Mouse (Mus musculus): ENCODE measurements at regions not wholly inside any gene's neighbourhood (a gene's known extent, or its start where the extent isn't known, plus 50 kb on each side); places are given as distances from the start of the nearest gene placed in this dataset.
"Not testable (repeated sequence)": the region's sequence is repeated elsewhere in the genome, so short reads cannot be mapped to it uniquely, and the experiment has no call there.

GRCm38 (mm10) chr16:31551416-31552151, 111.7 kb upstream of the Dlg1 start:
- intact Hi-C loops (cut with DNase I), result no loop called here
- no peak for DNase-seq (ENCODE audit: low spot score)

- no peak for DNase-seq (ENCODE audit: low spot score)
- intact Hi-C loops (cut with DNase I), result no loop called here
Observed at GRCm38 (mm10) chr16:31553361-31554146, 109.7 kb upstream of the Dlg1 start.

- no peak for DNase-seq (ENCODE audit: low spot score)
- intact Hi-C loops (cut with DNase I), result no loop called here
Observed at GRCm38 (mm10) chr16:31560426-31560825, 102.8 kb upstream of the Dlg1 start.

GRCm38 (mm10) chr16:31564926-31565325, 98.3 kb upstream of the Dlg1 start:
- intact Hi-C loops (cut with DNase I), result no loop called here
- no peak for DNase-seq (ENCODE audit: low spot score)

- DNase-seq (ENCODE audit: low spot score), result no peak
- intact Hi-C loops (cut with DNase I), result no loop called here
Observed at GRCm38 (mm10) chr16:31568316-31568715, 94.9 kb upstream of the Dlg1 start.

DNA sequence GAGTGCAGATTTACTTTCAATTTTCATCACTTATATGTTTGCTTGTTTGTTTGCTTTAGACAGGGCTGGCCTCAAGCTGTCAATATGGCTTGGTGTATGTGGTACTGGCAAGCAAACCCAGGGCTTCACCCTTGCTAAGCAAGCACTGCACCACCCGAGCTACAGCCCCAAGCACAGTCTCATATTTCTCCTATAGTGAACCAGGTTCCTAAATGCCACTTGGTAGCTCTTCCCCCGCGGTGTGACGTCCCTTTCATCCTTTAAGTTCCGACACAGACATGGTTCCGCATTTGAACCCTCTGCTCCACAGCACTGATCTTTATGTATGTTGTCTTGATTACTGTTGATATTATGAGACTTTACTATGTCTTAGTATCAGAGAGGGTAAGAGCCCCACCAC, 93.4 kb upstream of the Dlg1 start:
- DNase-seq (ENCODE audit: low spot score), result no peak
- intact Hi-C loops (cut with DNase I), result no loop called here

DNA sequence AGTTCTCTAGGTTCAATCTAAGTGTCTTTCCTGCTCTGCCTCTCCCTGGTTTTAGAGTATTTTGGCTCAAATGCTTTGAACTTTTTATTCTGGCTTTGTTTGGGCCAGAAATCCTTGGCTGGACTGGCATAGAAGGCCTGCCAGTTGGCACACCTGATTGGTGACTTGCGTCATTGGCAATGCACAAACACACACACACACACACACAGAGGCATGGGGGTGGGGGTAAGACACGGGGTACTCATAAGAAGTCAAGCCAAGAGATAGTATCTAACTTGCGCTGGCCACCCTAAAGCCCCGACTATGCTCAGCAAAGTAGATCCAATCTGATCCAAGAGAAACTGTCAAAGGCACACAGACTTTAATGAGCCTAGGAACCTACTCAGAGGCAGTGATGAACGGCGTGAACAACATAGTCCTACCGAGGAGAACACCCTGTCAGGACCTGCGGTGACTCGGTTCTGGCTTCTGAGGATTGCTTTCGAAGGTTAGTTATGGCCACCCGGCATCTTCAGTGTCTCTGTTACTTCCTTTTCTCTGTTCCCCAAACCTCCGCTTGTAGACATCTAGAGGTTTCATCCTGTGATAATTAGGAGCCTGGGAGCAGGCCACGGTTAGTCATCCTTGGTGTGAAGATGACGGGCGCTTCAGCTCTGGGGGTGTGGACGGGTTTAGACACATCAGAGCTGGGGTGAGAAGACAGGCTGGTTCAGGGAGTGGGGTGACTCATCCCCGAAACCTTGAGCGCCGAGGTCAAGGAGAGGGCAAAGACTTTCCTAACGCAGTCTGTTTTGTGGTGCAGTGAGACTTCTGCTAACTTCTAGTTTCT, 92.7 kb upstream of the Dlg1 start:
- DNase-seq (ENCODE audit: low spot score), result no peak
- intact Hi-C loops (cut with DNase I), result no loop called here

DNA sequence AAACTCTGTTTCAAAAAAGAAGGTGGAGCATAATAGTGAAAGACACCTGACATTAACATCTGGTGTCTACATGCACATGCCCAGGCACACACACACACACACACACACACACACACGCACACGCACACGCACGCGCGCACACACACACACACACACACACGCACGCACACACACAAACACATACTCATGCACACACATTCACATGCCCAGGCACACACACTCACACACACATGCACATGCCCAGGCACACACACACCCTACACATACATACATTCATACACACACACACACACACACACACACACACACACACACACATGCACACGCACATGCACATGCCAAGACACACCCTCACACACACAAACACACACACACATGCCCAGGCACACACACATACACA, 89.4 kb upstream of the Dlg1 start:
- intact Hi-C loops (cut with DNase I), result not testable (repeated sequence)

DNA sequence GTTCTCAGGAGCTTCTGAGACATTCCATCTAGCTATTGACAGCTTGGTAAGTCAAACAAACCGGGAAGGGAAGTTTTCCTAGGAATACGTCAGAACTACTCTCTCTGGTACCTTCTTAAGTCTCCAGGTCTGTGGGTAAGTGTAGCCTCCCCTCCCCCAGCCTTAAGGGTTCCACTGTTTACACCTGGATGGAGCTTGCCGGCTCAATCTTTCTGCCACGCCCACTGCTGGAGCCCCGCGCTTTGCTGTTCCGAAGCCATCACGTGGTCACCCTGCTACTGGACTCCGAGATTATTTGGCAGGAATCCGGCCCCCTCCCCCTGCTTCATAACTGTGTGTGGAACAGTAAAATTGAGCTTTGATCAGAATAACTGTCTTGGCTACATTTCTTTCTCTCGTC, 87.6 kb upstream of the Dlg1 start:
- DNase-seq (ENCODE audit: low spot score); intact Hi-C loops (cut with DNase I): not testable (repeated sequence)

More for the DNA sequence above, 89.4 kb upstream of the Dlg1 start:
- DNase-seq (ENCODE audit: low spot score), result not testable (repeated sequence)

DNA sequence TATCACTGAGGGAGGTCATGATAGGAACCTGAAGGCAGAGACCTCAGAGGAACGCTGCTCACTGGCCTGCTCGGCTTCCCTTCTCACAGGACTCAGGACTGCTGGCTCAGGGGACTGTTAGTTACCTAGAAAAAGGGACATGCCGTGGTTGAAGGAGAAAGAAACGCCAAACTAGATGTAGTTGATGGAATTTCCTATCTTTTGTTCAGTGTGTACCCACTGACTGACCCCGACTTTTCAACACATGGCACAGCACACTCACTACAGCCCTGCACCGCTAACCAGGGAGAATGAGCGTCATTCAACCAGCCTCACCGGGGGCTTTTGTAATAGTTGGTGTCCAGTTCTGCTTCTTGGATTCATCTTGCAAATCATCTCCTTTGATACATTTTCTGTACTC, 86.8 kb upstream of the Dlg1 start:
- no peak for DNase-seq (ENCODE audit: low spot score)
- intact Hi-C loops (cut with DNase I), result no loop called here

DNA sequence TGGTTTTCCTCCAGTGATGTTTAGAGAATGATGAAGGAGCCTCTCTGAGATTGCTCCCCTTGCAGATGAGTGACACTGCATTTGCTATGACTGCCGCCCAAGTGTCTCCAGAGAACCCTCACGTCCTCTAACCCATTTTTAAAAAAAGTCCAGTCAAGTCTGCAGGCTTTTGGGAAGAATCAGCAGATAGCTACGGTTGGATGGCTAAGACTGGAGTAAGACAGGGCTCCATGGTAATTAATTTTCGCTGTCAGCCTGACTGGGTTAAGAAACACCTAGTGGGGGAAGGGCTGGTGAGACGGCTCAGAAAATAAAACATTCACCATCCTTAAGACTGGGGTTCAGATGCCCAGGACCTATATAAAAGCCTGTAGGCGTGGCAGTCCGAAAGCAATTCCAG, 85.9 kb upstream of the Dlg1 start:
- intact Hi-C loops (cut with DNase I), result no loop called here
- DNase-seq (ENCODE audit: low spot score), result no peak

DNA sequence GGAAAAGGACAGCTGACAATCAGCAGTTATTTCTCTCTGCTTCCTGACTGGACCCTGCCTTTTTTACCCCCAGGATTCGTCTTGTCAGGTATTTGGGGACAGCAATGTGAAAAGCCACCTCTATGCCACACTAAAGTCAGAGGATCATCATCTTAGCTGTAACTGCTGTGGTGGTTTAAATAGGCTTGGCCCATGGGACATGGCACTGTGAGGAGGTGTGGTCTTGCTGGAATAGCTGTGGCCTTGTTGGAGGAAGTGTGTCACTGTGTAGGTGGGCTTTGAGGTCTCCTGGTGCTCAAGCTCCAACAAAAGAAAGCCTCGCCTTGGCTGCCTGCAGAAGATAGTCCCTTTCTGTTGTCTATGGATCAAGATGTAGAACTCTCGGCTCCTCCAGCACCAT, 83.9 kb upstream of the Dlg1 start:
- no peak for DNase-seq (ENCODE audit: low spot score)
- intact Hi-C loops (cut with DNase I), result no loop called here

GRCm38 (mm10) chr16:31580779-31581178, 82.5 kb upstream of the Dlg1 start:
- no peak for DNase-seq (ENCODE audit: low spot score)

GRCm38 (mm10) chr16:31582885-31583284, 80.4 kb upstream of the Dlg1 start:
- intact Hi-C loops (cut with DNase I), result no loop called here
- DNase-seq (ENCODE audit: low spot score), result no peak

More at GRCm38 (mm10) chr16:31580779-31581178, 82.5 kb upstream of the Dlg1 start:
- intact Hi-C loops (cut with DNase I), result no loop called here

DNA sequence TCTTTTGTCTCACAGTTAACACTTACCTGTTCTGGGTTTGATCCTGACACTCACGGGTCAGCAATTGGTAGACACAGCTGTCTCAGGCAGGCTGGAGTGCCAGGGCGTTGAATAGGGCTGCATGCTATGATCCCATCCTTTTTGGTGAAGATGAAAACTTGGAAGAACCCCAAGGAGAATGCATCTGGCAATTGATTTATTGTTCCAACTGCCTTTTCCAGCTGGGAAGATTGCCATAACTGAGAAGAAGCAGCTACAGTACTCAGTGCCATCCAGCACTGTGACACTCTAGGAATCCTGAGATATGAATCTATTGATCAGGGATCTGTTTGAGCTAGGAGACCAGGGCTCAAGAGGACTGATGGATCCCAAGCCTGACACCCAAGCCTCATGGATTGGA, 79.6 kb upstream of the Dlg1 start:
- intact Hi-C loops (cut with DNase I), result no loop called here
- DNase-seq (ENCODE audit: low spot score), result no peak

DNA sequence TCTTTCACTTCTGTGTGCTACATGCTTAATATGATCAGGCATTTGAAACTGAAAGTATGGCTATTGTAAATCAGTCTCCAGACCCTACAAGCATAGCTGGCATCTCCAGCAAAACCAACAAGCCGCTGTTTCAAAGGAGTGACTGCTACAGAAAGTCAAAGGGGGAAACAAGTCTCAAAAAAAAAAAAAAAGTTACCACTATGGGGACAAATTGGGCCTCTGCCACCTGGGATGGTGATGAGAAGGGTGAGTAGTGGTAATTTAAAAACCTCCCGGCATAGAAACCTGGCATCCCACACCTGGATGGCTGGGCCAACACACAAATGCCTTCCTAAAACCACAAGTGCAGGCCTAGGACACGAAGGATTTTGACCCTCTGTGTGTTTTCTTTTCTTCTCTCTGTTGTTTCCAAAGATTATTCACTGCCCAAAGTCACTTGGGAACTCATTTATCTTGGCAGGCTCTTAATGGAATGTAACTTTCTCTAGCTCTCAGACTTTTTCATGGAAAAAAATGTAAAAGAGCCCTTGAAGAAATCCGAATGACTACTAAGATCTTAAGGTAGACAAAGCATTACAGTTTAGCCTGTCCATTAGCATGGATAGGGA, 78.9 kb upstream of the Dlg1 start:
- intact Hi-C loops (cut with DNase I), result no loop called here
- no peak for DNase-seq (ENCODE audit: low spot score)

DNA sequence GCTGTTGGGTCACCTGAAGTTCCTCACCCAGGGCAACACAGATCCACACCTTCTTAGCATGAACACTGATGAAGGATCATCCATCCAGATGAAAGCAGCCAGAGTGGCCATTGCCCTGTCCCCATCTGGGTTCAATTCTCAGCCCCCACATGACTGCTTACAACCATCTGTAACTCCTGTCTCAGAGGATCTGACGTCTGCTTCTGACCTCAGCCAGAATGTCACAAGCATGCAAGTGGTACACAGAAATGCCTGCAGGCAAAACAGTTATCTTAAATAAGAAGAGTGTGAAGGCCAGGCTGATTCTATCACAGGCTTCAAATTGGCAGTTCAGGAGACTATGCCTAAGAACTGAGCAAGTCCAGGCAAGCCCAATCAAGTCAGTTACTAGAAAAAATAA, 76.2 kb upstream of the Dlg1 start:
- intact Hi-C loops (cut with DNase I), result no loop called here

GRCm38 (mm10) chr16:31589576-31589975, 73.7 kb upstream of the Dlg1 start:
- intact Hi-C loops (cut with DNase I), result no loop called here
- DNase-seq (ENCODE audit: low spot score), result no peak

More for the DNA sequence above, 76.2 kb upstream of the Dlg1 start:
- DNase-seq (ENCODE audit: low spot score), result no peak

DNA sequence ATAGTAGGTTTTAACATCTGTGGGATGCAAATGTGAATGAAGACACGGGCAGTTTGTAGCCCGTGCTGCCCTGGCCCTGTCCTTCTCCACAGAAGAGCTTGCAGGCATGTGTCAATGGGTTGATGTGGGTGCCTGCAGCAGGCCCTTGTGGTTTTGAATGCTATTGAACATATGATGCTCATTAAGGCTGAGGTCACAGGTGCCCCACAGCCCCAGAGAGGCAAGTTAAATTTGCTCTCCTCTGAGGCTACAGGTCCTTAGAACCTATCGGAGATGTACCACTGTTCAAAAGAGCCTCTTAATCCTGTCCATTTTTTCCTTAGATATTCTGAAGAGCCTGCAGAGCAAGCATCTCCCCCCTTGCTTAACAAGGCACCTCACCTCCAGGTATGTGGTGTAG, 71.7 kb upstream of the Dlg1 start:
- intact Hi-C loops (cut with DNase I), result no loop called here
- no peak for DNase-seq (ENCODE audit: low spot score)

Data from heart, postnatal 25 days (tissue).